Mouse (Mus musculus) heart, adult 2 months (tissue): Measurements from ENCODE around the gene Hist1h2af.

Experiments
- CTCF ChIP-seq: fragments of 200-600 bp; IDR thresholded peaks from 2 replicates; pipeline ENCODE4 v1.8.1; 2022; ENCODE audit warnings: antibody characterized with exemption, mild to moderate bottlenecking, moderate library complexity
- POLR2A ChIP-seq: fragments of 200-500 bp; IDR thresholded peaks from 2 replicates; pipeline ENCODE4 v1.6.1; 2011; ENCODE audit warnings: mild to moderate bottlenecking, low read depth, low read length, control low read depth; ENCODE audit not compliant: insufficient read depth

- no peak for TF ChIP-seq CTCF
- no peak for TF ChIP-seq POLR2A
Observed at GRCm38 (mm10) chr13:23491990-23492389, 41.7 kb upstream of the Hist1h2af start.
